Mouse (Mus musculus): Measurements from ENCODE around the gene Rfx8. TPM values are rescaled to one million over a fixed set of nuclear protein-coding genes. Genes with fewer than 3 reads are reported as not detected.
"Not testable (repeated sequence)": the region's sequence is repeated elsewhere in the genome, so short reads cannot be mapped to it uniquely, and the experiment has no call there.

The Rfx8 gene
- total RNA-seq, 1 experiment from 2014 or later, result 0.39 TPM

DNA sequence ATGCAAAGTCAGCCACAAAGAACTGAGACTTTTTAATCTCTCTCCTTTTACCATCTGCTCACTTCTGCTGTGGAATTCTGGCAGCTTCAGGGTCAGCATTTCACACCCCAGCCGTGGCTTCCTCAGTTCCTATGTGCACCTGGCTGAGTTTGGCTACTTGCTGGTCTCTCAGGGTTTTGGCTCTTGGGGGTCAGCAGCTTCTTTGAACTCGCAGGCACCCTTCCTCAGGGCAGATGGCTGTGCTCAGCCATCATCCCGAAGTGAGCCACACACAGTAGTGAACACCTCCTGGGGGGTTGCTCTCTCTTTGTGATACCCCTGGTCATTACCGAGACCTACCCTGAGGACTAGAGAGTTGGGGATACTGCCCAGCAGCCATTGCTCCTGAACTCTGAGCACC, 29.7 kb downstream of the Rfx8 start:
- DNase-seq, result no peak

GRCm38 (mm10) chr1:39688573-39688972, 32.2 kb downstream of the Rfx8 start:
- DNase-seq, result no peak

DNA sequence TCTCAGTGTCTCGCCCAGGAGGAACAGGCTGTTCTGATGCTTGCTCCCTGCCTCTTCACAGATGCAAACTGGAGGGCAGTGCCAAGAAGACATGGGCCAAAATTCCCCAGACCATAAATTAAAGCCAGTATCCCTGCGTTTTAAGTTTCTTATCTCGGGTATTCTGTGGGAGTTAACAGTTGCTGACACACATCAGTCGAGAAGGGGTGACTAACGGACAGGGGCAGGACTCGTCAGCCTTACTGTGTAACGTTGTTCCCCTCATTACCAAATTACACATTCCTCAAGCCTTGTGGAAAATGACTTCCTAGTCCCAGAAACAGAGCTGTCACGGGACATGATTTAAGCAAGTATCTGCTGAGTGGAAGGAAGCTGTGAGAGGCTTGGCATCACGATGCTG, 33.5 kb downstream of the Rfx8 start:
- no peak for DNase-seq

DNA sequence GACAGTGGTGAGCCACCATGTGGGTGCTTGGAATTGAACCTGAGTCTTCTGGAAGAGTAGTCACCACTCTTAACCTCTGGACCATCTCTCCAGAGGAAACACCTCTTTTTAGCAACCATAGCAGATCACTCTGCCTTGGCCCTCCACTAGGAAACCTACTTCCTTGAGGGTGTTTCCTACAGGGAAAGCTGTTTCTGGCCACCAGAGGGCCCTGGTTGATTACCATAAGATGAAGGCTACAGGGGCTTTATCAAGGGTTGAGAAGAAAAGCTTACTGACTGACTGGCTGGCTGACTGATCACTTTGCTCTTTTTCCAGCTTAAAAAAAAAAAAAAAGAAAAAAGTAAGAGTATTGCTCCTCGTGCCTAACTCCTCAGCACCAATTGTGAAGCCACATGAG, 35.0 kb downstream of the Rfx8 start:
- peak; percentile 73 for DNase-seq

DNA sequence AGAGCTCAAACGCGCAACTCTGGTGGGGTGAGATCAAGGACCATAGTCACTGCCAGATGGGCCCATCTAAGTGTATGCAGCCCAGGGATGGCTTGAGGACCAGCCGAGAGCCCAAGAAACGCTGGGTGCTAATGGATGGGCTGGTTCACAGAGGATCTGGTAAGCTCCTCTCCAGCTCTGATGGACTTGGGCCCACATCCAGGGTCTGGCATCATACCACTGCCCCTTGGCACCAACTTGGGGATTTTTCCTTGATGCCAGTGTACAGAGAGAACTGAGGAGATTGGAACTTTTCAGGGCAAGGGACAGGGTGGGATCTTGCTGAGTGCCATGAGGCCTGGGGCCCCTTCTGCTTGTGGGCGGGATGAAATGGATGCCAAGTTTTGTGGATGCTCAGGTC, 39.2 kb downstream of the Rfx8 start:
- no peak for DNase-seq

DNA sequence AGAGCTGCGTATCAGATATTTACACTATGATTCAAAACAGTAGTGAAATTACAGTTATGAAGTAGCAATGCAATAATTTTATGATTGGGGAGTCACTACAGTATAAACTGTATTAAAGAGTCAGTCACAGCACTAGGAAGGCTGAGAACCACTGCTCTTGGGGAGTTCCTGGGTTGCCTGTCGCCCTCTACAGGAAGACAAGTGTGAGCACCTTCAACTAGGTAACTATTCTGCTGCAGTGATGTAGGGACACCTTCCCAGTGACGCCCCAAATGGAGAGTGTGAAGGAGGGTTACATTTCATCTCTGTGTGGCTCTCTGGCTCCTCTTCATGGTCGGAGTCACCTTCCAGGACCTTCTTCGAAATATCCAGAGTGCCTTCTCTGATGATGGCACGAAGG, 40.3 kb downstream of the Rfx8 start:
- no peak for DNase-seq

GRCm38 (mm10) chr1:39678883-39679282, 41.9 kb downstream of the Rfx8 start:
- no peak for DNase-seq

GRCm38 (mm10) chr1:39676221-39676876, 44.4 kb downstream of the Rfx8 start:
- no peak for DNase-seq

GRCm38 (mm10) chr1:39672362-39673105, 48.3 kb downstream of the Rfx8 start:
- DNase-seq, result no peak

- no peak for DNase-seq
These were observed 50.4 kb downstream of the Rfx8 start for GRCm38 (mm10) chr1:39670211-39670935.

DNA sequence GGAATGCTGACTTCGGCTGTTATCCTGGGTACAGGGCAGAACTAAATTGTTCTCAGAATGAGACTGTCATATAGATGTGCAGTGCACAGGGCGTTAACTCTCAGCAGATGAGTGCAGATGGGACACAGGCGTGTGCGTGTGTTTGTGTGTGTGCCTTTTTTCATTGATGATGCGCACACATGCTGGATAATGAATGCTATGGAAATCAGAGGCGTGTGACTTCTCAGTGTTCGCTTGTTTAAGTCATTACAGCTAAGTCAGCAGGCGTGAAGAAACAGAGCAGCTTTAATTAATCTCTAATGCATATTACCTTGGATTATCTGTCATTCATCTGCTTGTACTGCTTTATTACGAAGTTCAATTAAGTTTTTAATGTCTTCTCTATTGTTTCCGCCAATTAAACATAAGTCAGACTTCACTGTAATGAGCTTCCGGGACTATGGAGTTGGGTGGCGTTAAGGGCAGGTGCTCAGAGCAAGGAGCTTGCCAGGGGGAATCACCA, 54.0 kb downstream of the Rfx8 start:
- DNase-seq, result no peak

DNA sequence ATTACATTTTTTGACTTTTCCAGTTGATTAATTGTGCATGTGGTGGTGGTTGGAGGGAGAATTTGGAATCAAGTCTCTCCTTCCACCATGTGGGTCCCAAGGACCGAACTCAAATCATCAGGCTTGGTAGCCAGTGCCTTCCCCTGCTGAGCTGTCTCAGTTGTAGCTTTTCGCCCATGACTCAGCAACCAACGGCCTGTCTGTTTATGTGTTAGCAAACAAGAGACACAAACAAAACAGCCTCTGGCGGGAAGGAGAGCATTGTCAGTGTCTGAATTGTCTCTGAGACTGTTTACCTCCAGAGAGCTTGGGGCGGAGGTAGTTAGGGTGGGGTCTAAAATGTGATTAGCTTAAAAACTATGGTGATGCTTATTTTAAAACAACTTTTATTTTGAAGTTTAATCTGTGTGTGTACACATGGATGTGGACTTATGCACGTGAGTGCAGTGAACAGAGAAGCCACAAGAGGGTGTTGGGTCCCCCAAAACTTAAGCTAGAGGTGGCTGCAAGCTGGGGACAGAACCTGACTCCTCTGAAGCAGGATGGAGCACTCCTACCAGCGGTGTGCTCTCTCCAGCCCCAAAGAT, 56.7 kb downstream of the Rfx8 start:
- no peak for DNase-seq

DNA sequence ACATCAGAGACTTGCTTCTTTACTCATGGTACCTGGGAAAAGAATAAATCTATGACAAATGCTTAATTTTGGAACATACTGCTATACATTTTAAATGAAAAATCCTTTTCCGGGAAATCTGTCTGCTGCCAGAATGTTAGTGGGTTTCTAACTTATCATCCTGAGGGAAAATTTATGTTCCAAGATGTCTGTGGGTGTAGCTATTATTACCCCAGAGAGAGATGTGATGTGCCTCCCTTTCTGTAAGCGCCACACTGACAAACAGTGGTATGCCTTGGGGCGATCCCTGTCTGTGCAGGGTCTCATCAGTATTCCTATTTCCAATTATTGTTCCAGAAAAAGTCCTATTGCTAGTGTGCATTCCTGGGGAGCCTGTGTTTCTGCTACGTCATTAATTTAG, 57.7 kb downstream of the Rfx8 start:
- DNase-seq, result no peak

GRCm38 (mm10) chr1:39656976-39657529, 63.7 kb downstream of the Rfx8 start:
- DNase-seq, result peak; percentile 22

DNA sequence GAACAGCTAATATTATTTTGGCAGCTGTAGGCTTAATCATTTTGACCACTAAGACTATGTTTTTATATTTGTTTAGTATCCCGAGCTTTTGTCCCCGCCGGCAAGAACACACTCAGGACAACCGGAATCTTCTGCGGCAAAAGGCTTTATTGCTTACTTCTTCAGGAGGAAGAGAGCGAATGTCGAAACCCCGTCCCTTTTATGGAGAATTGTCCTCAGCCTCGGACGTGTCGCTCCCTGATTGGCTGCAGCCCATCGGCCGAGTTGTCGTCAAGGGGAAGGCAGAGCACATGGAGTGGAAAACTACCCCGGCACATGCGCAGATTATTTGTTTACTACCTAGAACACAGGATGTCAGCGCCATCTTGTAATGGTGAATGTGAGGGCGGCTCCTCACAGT, 65.9 kb downstream of the Rfx8 start:
- not testable (repeated sequence) for DNase-seq

GRCm38 (mm10) chr1:39653028-39653427, 67.8 kb downstream of the Rfx8 start:
- DNase-seq, result no peak

DNA sequence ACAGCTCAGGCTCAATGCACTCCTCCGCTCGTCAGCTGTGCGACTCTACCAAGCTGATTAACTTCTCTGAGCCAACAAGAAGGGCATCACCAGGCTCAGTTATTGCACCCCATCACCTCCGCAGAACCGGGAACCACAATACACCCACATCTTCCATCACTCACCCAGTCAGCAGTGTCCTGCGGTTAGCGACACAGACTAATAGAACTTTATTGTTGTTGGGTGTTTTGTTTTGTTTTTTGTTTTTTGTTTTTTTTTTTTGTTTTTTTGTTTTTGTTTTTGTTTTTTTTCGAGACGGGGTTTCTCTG, 69.6 kb downstream of the Rfx8 start, which contains the start of gene Creg2:
Gene Creg2 (minus strand): TSS at position 234 of the 308 bp plus-strand sequence.
- DNase-seq, result no peak

DNA sequence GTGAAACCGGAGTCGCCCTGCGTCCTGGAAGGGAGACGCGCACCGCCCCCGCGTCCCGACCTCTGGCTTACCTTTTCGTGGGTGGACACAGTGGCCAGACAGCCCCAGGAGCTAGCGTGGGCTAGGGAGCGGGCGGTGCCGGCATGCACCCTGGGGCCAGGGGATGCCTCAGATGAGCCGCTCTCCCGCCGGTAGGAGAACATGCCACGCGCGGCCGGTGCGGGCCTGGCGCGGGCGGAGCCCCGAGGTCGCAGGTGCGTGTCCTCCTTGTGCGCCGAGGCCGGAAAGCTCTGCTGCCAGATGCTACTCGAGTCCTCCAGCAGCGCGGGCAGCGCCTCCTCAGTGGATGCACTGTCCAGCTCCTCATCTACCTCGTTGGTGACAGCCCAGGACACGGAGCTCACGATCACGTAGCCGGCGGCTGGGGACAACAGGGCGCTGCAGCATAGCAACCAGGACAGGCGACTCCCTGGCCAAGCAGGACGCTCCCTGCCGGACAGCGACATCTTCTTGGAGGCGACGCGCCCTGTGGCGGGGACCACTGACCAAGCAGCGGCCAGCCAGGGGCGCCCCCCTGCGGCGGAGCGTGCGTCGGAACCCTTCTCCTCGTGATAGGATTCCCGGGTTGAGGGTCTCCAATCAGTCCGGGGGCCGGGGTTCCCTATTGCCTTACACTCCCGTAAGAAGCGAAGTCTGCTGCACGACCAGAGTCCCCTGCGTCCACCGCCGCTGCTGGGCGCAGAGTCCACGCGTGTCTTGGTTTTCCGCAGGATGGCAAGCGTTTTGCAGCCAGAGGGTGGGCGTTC, 70.2 kb downstream of the Rfx8 start:
- peak; percentile 75 for DNase-seq

DNA sequence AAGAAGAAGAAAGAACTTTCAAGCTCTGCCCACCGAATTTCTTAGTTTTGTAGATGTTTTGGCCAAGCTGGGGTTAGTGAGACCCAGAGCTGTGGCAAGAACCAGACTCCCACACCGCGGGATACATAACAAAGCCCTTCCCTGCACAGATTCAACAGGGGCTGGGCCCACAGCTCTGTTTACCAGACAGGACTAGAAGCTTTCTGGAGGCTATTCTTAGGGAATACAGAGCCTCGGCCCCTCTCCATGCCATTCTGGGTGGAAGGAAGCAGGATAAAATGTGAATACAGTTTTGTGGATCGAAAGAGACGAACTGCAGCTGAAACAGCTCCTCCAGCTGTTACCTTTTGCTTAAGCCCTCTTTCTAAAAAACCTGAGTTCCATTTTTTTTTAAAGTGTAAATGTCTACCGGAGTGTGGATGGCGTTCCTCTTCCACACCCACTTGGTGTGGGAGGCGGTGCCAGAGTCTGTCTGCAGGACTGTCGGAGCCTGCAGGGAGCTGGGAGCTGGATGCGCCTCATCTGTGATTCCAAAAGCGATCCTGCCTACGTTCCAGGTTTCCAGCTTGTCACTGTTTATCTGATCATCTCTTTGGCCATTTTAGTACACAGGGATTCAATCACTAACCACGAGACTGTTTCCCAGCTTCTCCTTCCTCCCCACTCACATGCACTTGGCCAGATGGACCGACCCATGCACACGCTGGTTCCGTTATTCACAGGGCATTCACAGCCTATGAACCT, 70.9 kb downstream of the Rfx8 start:
- no peak for DNase-seq

- no peak for DNase-seq
These were observed 72.2 kb downstream of the Rfx8 start for GRCm38 (mm10) chr1:39648584-39648983.
